In the genomic region with DNA sequence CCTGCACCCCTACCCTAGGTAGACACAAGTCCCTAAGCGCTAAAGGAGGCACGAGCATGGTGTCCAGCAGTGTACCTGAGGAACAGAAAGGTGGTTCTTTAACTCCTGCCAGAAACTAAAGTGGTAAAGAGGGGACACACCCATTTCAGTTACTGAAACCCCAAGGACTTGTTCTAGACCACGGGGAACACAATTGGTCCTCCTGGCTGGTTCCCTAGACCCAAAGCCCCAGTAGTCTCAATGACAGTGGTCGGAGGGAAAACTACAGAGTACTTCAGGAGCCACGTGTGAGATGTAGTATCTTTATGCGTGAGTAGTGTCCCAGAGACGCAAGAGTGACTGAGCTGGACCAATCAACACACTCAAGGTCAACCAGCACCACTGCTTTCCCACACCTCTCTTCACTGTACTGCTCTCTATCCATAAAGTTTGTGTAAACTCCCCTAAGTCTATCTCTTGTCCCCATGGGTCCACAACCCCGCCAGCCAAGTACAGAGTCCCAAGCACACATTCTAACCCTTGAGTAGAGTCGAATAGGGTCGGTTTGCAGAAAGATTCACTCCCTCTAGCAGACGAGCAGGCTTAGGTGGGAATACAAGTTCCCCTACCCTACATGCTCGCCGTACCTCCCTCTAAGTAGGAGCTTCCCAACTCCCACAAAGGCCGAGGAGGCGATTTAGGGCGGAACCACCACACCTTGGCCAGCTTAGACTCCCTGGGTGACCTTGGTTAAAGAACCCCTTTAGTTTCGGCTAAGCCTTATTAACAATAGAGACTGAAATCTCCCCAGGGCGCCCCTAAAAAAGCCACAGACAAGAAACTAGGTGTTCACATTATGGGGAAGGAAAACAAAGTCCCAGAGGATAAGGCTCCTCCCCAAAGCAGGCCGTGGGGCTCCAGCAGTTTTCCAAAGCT, we compare ENCODE assay signal across 8 mouse cellular contexts. TPM values are rescaled to one million over a fixed set of nuclear protein-coding genes. Genes with fewer than 3 reads are reported as not detected.
DNase-seq lines count a peak whose midpoint lies in the region; ATAC-seq and TF ChIP-seq lines count a peak whose summit lies in the region.

No protein-coding gene starts in this region.

- no peak for TF ChIP-seq CTCF in ES-Bruce4 (IDR thresholded peaks at IDR 0.05; ENCODE audit: low read depth, low read length)
- no peak for TF ChIP-seq CTCF in embryonic fibroblast, embryonic 13.5 days (IDR thresholded peaks at IDR 0.05; ENCODE audit: borderline replicate concordance, insufficient read depth, low read length)
- TF ChIP-seq CTCF in olfactory bulb, adult 2 months (IDR thresholded peaks at IDR 0.05; ENCODE audit: insufficient read depth, low read depth, low read length), result no peak

- peak overlapping the region; percentile 84 for H3K4me2 ChIP-seq in heart, embryonic 11.5 days
- H3K4me2 ChIP-seq in limb, embryonic 14.5 days (replicated peaks; ENCODE audit: low read depth, low read length, severe bottlenecking), result peak overlapping the region; percentile 80

- no peak for DNase-seq in heart, postnatal 36 days
- no peak for DNase-seq in limb, embryonic 14.5 days (ENCODE audit: low spot score)
- no peak for DNase-seq in ovary, postnatal 14 days (ENCODE audit: low spot score)

- peak overlapping the region; percentile 96 for H3K9ac ChIP-seq in heart, embryonic 11.5 days (ENCODE audit: low read depth, low read length)
- peak overlapping the region; percentile 93 for H3K9ac ChIP-seq in ES-Bruce4 (ENCODE audit: low read depth, poor library complexity, severe bottlenecking)
- H3K9ac ChIP-seq in limb, embryonic 14.5 days (ENCODE audit: low read depth, low read length, severe bottlenecking), result peak overlapping the region; percentile 96

- no peak for TF ChIP-seq EP300 in ES-Bruce4 (IDR thresholded peaks at IDR 0.05; ENCODE audit: insufficient read depth, low read depth, low read length)

- H3K9me3 ChIP-seq in heart, embryonic 11.5 days (replicated peaks; ENCODE audit: control insufficient read depth, low read length), result no peaks in the 10 kb centered on the region
- H3K9me3 ChIP-seq in ES-Bruce4 (replicated peaks; ENCODE audit: control insufficient read depth, insufficient read depth, low read length, poor library complexity, severe bottlenecking), result no peaks in the 10 kb centered on the region
- no peaks in the 10 kb centered on the region for H3K9me3 ChIP-seq in limb, embryonic 14.5 days (ENCODE audit: control insufficient read depth, low read length)

- no peak for ATAC-seq in heart, embryonic 11.5 days (replicated peaks; ENCODE audit: insufficient number of reproducible peaks, low FRiP score, low TSS enrichment)
- no peak for ATAC-seq in limb, embryonic 14.5 days (ENCODE audit: low FRiP score, low read depth)
- ATAC-seq in monocyte, adult 5-6 weeks (replicated peaks; ENCODE audit: insufficient number of reproducible peaks, low FRiP score, low TSS enrichment, poor library complexity, severe bottlenecking), result no peak

- no peak for TF ChIP-seq POLR2A in ES-Bruce4 (IDR thresholded peaks at IDR 0.05; ENCODE audit: insufficient read depth, low read length)
- no peak for TF ChIP-seq POLR2A in embryonic fibroblast, embryonic 13.5 days (IDR thresholded peaks at IDR 0.05; ENCODE audit: low read depth, low read length)
- TF ChIP-seq POLR2A in limb, embryonic 14.5 days (IDR thresholded peaks at IDR 0.05; ENCODE audit: borderline replicate concordance, extremely low read depth, insufficient read depth, insufficient read length), result no peak
- no peak for TF ChIP-seq POLR2A in olfactory bulb, adult 2 months (IDR thresholded peaks at IDR 0.05; ENCODE audit: insufficient read depth, low read depth, low read length)

- no peaks in the 10 kb centered on the region for H3K27me3 ChIP-seq in heart, embryonic 11.5 days (ENCODE audit: control insufficient read depth, insufficient read depth, low read length)
- no peaks in the 10 kb centered on the region for H3K27me3 ChIP-seq in ES-Bruce4 (ENCODE audit: control insufficient read depth, insufficient read depth, low read length, poor library complexity, severe bottlenecking)
- no peaks in the 10 kb centered on the region for H3K27me3 ChIP-seq in limb, embryonic 14.5 days (ENCODE audit: control insufficient read depth, insufficient read depth, low read length)

- peak overlapping the region; percentile 97 for H3K4me3 ChIP-seq in heart, embryonic 11.5 days (ENCODE audit: low read depth, low read length)
- H3K4me3 ChIP-seq in ES-Bruce4 (ENCODE audit: low read depth, low read length), result peak overlapping the region; percentile 97
- peak overlapping the region; percentile 98 for H3K4me3 ChIP-seq in embryonic fibroblast, embryonic 13.5 days (ENCODE audit: insufficient read depth, low read length)
- peak overlapping the region; percentile 99 for H3K4me3 ChIP-seq in limb, embryonic 14.5 days (replicated peaks; ENCODE audit: low read length)
- H3K4me3 ChIP-seq in olfactory bulb, adult 2 months (ENCODE audit: insufficient read depth, low read depth, low read length), result peak overlapping the region; percentile 97

- H3K36me3 ChIP-seq in heart, embryonic 11.5 days (ENCODE audit: control insufficient read depth, insufficient read depth, low read length), result peaks cover 26% of the 10 kb centered on the region
- peaks cover 28% of the 10 kb centered on the region for H3K36me3 ChIP-seq in ES-Bruce4 (ENCODE audit: control insufficient read depth, insufficient read depth, low read length, poor library complexity, severe bottlenecking)
- H3K36me3 ChIP-seq in limb, embryonic 14.5 days (ENCODE audit: control insufficient read depth, insufficient read depth, low read length), result peaks cover 37% of the 10 kb centered on the region

- WGBS in heart, embryonic 11.5 days (ENCODE audit: insufficient replicate concordance), result 9% methylated on average over 19 of the region's 19 CpGs
- WGBS in limb, embryonic 14.5 days, result 3% methylated on average over 19 of the region's 19 CpGs
- WGBS in olfactory bulb, adult 2 months, result 3% methylated on average over 19 of the region's 19 CpGs

- peaks cover 27% of the 10 kb centered on the region for H3K4me1 ChIP-seq in heart, embryonic 11.5 days (ENCODE audit: control insufficient read depth, insufficient read depth, low read length)
- H3K4me1 ChIP-seq in ES-Bruce4 (ENCODE audit: control insufficient read depth, insufficient read depth, low read length), result peaks cover 2% of the 10 kb centered on the region
- no peaks in the 10 kb centered on the region; the same call in 1 of the 2 replicates for H3K4me1 ChIP-seq in embryonic fibroblast, embryonic 13.5 days (ENCODE audit: control insufficient read depth, insufficient read depth, low read length)
- H3K4me1 ChIP-seq in limb, embryonic 14.5 days (ENCODE audit: control insufficient read depth, insufficient read depth, low read length), result peaks cover 16% of the 10 kb centered on the region
- H3K4me1 ChIP-seq in olfactory bulb, adult 2 months (ENCODE audit: control insufficient read depth, insufficient read depth, low read length), result peaks cover 30% of the 10 kb centered on the region

- intact Hi-C loops in heart, postnatal 36 days (cut with DNase I), result loop anchor here (2.0 to 5.0 kb wide), 2 partner anchors 64 to 124 kb away; no protein-coding TSS in a partner anchor

- peak overlapping the region; percentile 98 for H3K27ac ChIP-seq in heart, embryonic 11.5 days (ENCODE audit: low read depth, low read length)
- peak overlapping the region; percentile 83 for H3K27ac ChIP-seq in ES-Bruce4 (ENCODE audit: insufficient read depth, low read length)
- H3K27ac ChIP-seq in embryonic fibroblast, embryonic 13.5 days (ENCODE audit: insufficient read depth, low read length), result no peak overlapping the region
- peak overlapping the region; percentile 98 for H3K27ac ChIP-seq in limb, embryonic 14.5 days (replicated peaks; ENCODE audit: low read depth, low read length)
- peak overlapping the region; percentile 80; the same call in 1 of the 2 replicates for H3K27ac ChIP-seq in olfactory bulb, adult 2 months (ENCODE audit: insufficient read depth, low read depth, low read length)

RNA-seq across cellular contexts. Expression of a gene that starts 7.3 kb away (rescaled TPM):
- 70.7 and 75.8 TPM in 2 replicates for polyA plus RNA-seq in heart, embryonic 11.5 days (2014; fragmentation: Nextera tagmentation; extraction: Ambion mirVana)
- total RNA-seq in heart, postnatal 36 days (2021), result 10 to 100 TPM; 50.1 to 54.7 TPM
- polyA plus RNA-seq in ES-Bruce4 (2011; ENCODE audit: insufficient read depth, insufficient read length, low read depth, missing spikeins), result 153 and 171 TPM in 2 replicates
- polyA plus RNA-seq in embryonic fibroblast, embryonic 13.5 days (2011; ENCODE audit: insufficient read length, low read depth, missing spikeins), result 39.2 and 39.4 TPM in 2 replicates
- 118 and 194 TPM in 2 replicates for polyA plus RNA-seq in limb, embryonic 14.5 days (2012; rRNA removed)
- 70.1 and 74.3 TPM in 2 replicates for polyA plus RNA-seq in limb, embryonic 14.5 days (2014; fragmentation: Nextera tagmentation; extraction: Ambion mirVana)
- not detected in 2 replicates for polyA plus RNA-seq in olfactory bulb, adult 2 months (2012; ENCODE audit: insufficient read depth, insufficient read length, low replicate concordance, missing spikeins)
- 17.1 to 52.7 TPM (median 36.1 TPM) in 3 replicates for total RNA-seq in monocyte, adult 5-6 weeks (2017)

RNA-seq across cellular contexts. Expression of a gene that starts 14.9 kb away (rescaled TPM):
- polyA plus RNA-seq in heart, embryonic 11.5 days (2014; fragmentation: Nextera tagmentation; extraction: Ambion mirVana), result 0.04 and 0.24 TPM in 2 replicates
- total RNA-seq in heart, postnatal 36 days (2021), result not detected
- not detected in 2 replicates for polyA plus RNA-seq in ES-Bruce4 (2011; ENCODE audit: insufficient read depth, insufficient read length, low read depth, missing spikeins)
- polyA plus RNA-seq in embryonic fibroblast, embryonic 13.5 days (2011; ENCODE audit: insufficient read length, low read depth, missing spikeins), result not detected in 2 replicates
- 0.06 and 0.08 TPM in 2 replicates for polyA plus RNA-seq in limb, embryonic 14.5 days (2012; rRNA removed)
- 0.06 TPM in 1 of 2 replicates, not detected in the other for polyA plus RNA-seq in limb, embryonic 14.5 days (2014; fragmentation: Nextera tagmentation; extraction: Ambion mirVana)
- polyA plus RNA-seq in olfactory bulb, adult 2 months (2012; ENCODE audit: insufficient read depth, insufficient read length, low replicate concordance, missing spikeins), result not detected in 2 replicates
- 0.10 TPM in 1 of 3 replicates, not detected in the others for total RNA-seq in monocyte, adult 5-6 weeks (2017)
